Mouse (Mus musculus): ENCODE results near the gene Chil6. TPM values are rescaled to one million over a fixed set of nuclear protein-coding genes. Genes with fewer than 3 reads are reported as not detected.

The Chil6 gene
- polyA plus RNA-seq (2016; fragmentation: Nextera tagmentation; extraction: Ambion mirVana): not detected in 2 replicates

DNA sequence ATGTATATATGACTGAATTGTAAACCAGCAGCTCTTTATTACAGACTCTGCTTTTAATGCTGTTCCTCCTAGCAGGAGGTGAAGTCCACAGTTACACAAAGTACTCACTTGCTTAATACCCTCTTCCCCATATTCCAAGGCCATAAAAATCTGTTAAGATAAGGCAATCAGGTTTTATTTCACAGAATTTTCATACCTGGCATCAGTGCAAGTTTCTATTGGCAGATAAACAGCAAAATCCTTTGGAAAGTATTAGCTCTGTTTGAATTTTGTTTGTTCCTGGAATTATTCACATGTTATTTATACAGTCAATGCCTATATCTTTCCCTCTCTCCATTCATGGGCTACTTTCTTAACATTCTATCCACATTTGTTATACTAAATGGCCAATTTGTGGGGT lies at the start of gene Chil6:
Chil6 (minus strand) TSS at position 101 of the 400 bp plus-strand sequence.
- H3K27ac ChIP-seq: no peak within 1 kb of the TSS
- ATAC-seq (ENCODE audit: insufficient number of reproducible peaks, insufficient read depth, low FRiP score, low TSS enrichment, low read depth): no peak
- H3K9ac ChIP-seq (replicated peaks): no peak within 1 kb of the TSS
- H3K36me3 ChIP-seq: no peaks in the 10 kb centered on the region
- H3K4me2 ChIP-seq: no peak within 1 kb of the TSS
- H3K27me3 ChIP-seq: no peaks in the 10 kb centered on the region
- H3K9me3 ChIP-seq: no peaks in the 10 kb centered on the region
- no peaks in the 10 kb centered on the region for H3K4me1 ChIP-seq (replicated peaks)
- no peak within 1 kb of the TSS for H3K4me3 ChIP-seq (replicated peaks)

DNA sequence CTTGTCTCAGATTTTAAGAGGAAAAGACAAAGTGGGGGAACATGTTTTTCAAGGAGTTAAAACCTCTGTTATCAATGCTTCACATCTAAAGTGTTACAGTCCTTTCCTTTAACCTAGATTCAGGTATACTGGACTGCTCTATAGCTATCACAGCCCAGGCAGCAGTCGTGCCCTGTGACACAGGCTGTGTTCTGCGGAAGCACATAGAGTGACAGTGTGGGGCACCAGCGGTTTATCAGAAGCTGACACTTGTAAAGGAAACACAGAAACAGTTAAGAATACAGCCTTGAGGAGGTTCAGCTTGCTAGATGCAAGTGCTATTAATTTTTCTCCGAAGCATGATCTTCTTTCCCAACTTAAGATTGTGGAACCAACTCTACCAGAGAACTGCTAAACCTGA lies 46.6 kb upstream of the Chil6 start:
- H3K4me3 ChIP-seq (replicated peaks): no peak overlapping the region
- no peaks in the 10 kb centered on the region for H3K9me3 ChIP-seq
- H3K9ac ChIP-seq (replicated peaks): no peak overlapping the region
- H3K4me2 ChIP-seq: no peak overlapping the region
- H3K27me3 ChIP-seq: no peaks in the 10 kb centered on the region
- no peak for ATAC-seq (ENCODE audit: insufficient number of reproducible peaks, insufficient read depth, low FRiP score, low TSS enrichment, low read depth)
- no peak overlapping the region for H3K27ac ChIP-seq
- H3K4me1 ChIP-seq (replicated peaks): no peaks in the 10 kb centered on the region
- no peaks in the 10 kb centered on the region for H3K36me3 ChIP-seq
- WGBS: 75% methylated on average over 4 of the region's 4 CpGs

DNA sequence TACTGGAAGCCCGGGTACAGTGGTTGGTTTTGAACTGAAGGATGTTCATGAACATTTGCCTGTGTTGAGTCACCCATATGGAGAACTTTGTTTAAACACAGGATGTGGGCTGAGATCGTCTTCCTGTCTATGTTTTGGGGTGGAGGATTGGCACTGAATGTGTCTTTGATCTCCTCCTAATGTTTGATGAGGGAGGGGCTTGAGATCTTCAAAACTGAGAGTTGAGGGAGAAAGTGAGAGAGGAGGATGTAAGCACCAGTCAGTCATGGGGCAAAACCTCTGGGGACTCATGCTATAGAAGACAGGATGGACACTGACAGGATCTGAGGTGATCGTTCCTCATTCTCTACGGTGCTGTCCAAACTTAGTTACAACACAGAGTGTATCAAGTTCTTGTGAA lies 43.6 kb upstream of the Chil6 start:
- no peaks in the 10 kb centered on the region for H3K27me3 ChIP-seq
- no peaks in the 10 kb centered on the region for H3K9me3 ChIP-seq
- no peak overlapping the region for H3K4me3 ChIP-seq (replicated peaks)
- no peak overlapping the region for H3K27ac ChIP-seq
- H3K4me1 ChIP-seq (replicated peaks): no peaks in the 10 kb centered on the region
- no peaks in the 10 kb centered on the region for H3K36me3 ChIP-seq
- 74% methylated on average over 4 of the region's 4 CpGs for WGBS
- H3K4me2 ChIP-seq: no peak overlapping the region
- H3K9ac ChIP-seq (replicated peaks): no peak overlapping the region
- no peak for ATAC-seq (ENCODE audit: insufficient number of reproducible peaks, insufficient read depth, low FRiP score, low TSS enrichment, low read depth)

DNA sequence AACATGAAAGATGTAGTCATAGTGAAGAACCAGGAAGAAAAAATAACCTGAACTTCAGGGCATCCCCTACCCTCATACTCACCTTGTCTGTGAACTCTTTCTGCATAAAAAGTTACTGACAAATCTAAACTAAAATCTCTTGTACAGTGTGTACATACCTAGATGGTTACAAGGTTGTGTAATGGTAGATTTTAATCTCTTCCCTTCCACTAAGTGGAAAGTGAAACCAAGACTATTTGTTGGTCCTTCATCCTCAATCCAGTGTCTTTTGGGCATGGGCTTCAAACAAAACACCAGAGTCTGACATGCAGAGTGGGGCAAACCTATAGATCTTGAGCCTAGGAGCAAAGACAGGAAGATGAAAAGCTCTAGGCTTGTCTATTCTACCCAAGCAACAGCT lies 43.0 kb upstream of the Chil6 start:
- no peak overlapping the region for H3K4me2 ChIP-seq
- no peak overlapping the region for H3K27ac ChIP-seq
- H3K4me3 ChIP-seq (replicated peaks): no peak overlapping the region
- no peaks in the 10 kb centered on the region for H3K9me3 ChIP-seq
- H3K9ac ChIP-seq (replicated peaks): no peak overlapping the region
- no peaks in the 10 kb centered on the region for H3K27me3 ChIP-seq
- ATAC-seq (ENCODE audit: insufficient number of reproducible peaks, insufficient read depth, low FRiP score, low TSS enrichment, low read depth): no peak
- no peaks in the 10 kb centered on the region for H3K36me3 ChIP-seq
- H3K4me1 ChIP-seq (replicated peaks): no peaks in the 10 kb centered on the region

DNA sequence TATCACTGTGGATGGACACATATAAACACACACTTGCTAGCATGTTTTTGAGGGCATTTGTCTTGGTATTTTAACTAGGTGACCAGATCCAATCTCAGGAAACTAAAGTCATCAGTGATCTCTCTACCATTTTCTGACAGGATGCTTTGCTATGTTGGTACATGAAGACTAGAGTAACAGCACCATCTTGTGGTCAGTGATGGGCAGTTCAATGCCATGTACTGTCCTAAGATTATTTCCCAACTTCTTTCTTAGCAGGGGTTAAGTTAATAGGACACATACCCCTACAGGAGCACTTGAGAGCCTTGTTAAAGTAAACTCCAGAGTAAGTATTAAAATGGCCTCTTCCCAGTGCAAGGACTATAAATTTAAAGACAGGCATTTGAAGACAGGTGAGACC lies 42.6 kb upstream of the Chil6 start:
- no peaks in the 10 kb centered on the region for H3K9me3 ChIP-seq
- H3K9ac ChIP-seq (replicated peaks): no peak overlapping the region
- no peaks in the 10 kb centered on the region for H3K4me1 ChIP-seq (replicated peaks)
- H3K36me3 ChIP-seq: no peaks in the 10 kb centered on the region
- 0 out of 2 replicates have a peak, but pooled peaks have one; percentile 59 for ATAC-seq (ENCODE audit: insufficient number of reproducible peaks, insufficient read depth, low FRiP score, low TSS enrichment, low read depth)
- no peaks in the 10 kb centered on the region for H3K27me3 ChIP-seq
- no peak overlapping the region for H3K27ac ChIP-seq
- no peak overlapping the region for H3K4me2 ChIP-seq
- no peak overlapping the region for H3K4me3 ChIP-seq (replicated peaks)

Other genes with a start within 250 kb of the Chil6 start
- not detected in 2 replicates for gene Chil3, start 238.6 kb downstream of the Chil6 start, polyA plus RNA-seq (2016; fragmentation: Nextera tagmentation; extraction: Ambion mirVana)
- not detected in 2 replicates for gene Chil4, start 186.7 kb downstream of the Chil6 start, polyA plus RNA-seq (2016; fragmentation: Nextera tagmentation; extraction: Ambion mirVana)
- gene Dennd2d, start 76.2 kb upstream of the Chil6 start, polyA plus RNA-seq (2016; fragmentation: Nextera tagmentation; extraction: Ambion mirVana): 1.7 and 1.8 TPM in 2 replicates
- gene Dram2, start 141.6 kb upstream of the Chil6 start, polyA plus RNA-seq (2016; fragmentation: Nextera tagmentation; extraction: Ambion mirVana): 39.6 and 40.2 TPM in 2 replicates
- gene Cept1, start 141.6 kb upstream of the Chil6 start, polyA plus RNA-seq (2016; fragmentation: Nextera tagmentation; extraction: Ambion mirVana): 50.6 and 53.9 TPM in 2 replicates

Measured in limb, embryonic 12.5 days (tissue).